8 mouse cellular contexts compared by ENCODE assay signal in genomic region chr2:83724827-83725730, GRCm38 (mm10). TPM values are rescaled to one million over a fixed set of nuclear protein-coding genes. Genes with fewer than 3 reads are reported as not detected.
DNase-seq lines count a peak whose midpoint lies in the region; ATAC-seq and TF ChIP-seq lines count a peak whose summit lies in the region.

No protein-coding gene starts in this region.

- H3K4me1 ChIP-seq in intestine, embryonic 16.5 days (ENCODE audit: control insufficient read depth, insufficient read depth, low read length) = peaks cover 15% of the 10 kb centered on the region
- H3K4me1 ChIP-seq in liver, embryonic 13.5 days (replicated peaks) = peaks cover 32% of the 10 kb centered on the region

- H3K27ac ChIP-seq in left cerebral cortex, adult 2 months = peak overlapping the region; percentile 85
- H3K27ac ChIP-seq in intestine, embryonic 16.5 days (ENCODE audit: low read length) = peak overlapping the region; percentile 97
- H3K27ac ChIP-seq in liver, embryonic 13.5 days = peak overlapping the region; percentile 76

- peak overlapping the region; percentile 96 for H3K9ac ChIP-seq in intestine, embryonic 16.5 days (ENCODE audit: low read depth, low read length)
- H3K9ac ChIP-seq in liver, embryonic 13.5 days = peak overlapping the region; percentile 74

- 5% methylated on average over 44 of the region's 44 CpGs for WGBS in intestine, embryonic 16.5 days
- whole genome bisulfite sequencing in liver, embryonic 13.5 days (ENCODE audit: insufficient replicate concordance) = 8% methylated on average over 44 of the region's 44 CpGs

- peak overlapping the region; percentile 79 for H3K4me2 ChIP-seq in intestine, embryonic 16.5 days (ENCODE audit: low read depth, low read length)
- peak overlapping the region; percentile 77 for H3K4me2 ChIP-seq in liver, embryonic 13.5 days

- no peaks in the 10 kb centered on the region for H3K27me3 ChIP-seq in intestine, embryonic 16.5 days (replicated peaks; ENCODE audit: control insufficient read depth, insufficient read depth, low read length)
- H3K27me3 ChIP-seq in liver, embryonic 13.5 days = peaks cover 24% of the 10 kb centered on the region

- peak; percentile 54 for DNase-seq in left cerebral cortex, adult 2 months (ENCODE audit: extremely low spot score in 1 of 2, low spot score in 2 of 2)
- DNase-seq in left cerebral cortex, adult 11 months (ENCODE audit: low spot score) = no peak
- peak; percentile 50 to 68 for DNase-seq in gastrocnemius, postnatal 4 days (ENCODE audit: low spot score in 2 of 2)
- DNase-seq in liver, embryonic 13.5 days = peak; percentile 13
- peak; percentile 62 for DNase-seq in naive thymus-derived CD4-positive, alpha-beta T cell, adult 2 months (ENCODE audit: low read depth)
- peak; percentile 84 for DNase-seq in testis, postnatal 10 days (ENCODE audit: low spot score)

- H3K4me3 ChIP-seq in left cerebral cortex, adult 2 months = peak overlapping the region; percentile 52
- peak overlapping the region; percentile 88 for H3K4me3 ChIP-seq in intestine, embryonic 16.5 days (ENCODE audit: low read length)
- H3K4me3 ChIP-seq in liver, embryonic 13.5 days (replicated peaks) = peak overlapping the region; percentile 70

- peak; percentile 26 for ATAC-seq in common myeloid progenitor, adult 5-6 weeks (replicated peaks; ENCODE audit: low read depth, poor library complexity, severe bottlenecking)
- peak; percentile 73 for ATAC-seq in intestine, embryonic 16.5 days
- peak; percentile 49 for ATAC-seq in liver, embryonic 13.5 days (ENCODE audit: low read depth)

- no peak for TF ChIP-seq CTCF in left cerebral cortex, adult 2 months (IDR thresholded peaks at IDR 0.05)

- intact Hi-C loops in left cerebral cortex, adult 2 months (cut with DNase I) = loop anchor here (1.0 to 5.0 kb wide), 5 partner anchors 22 to 80 kb away; partner anchors contain the start of gene Zc3h15

- H3K9me3 ChIP-seq in intestine, embryonic 16.5 days (ENCODE audit: control insufficient read depth, low read length) = no peaks in the 10 kb centered on the region
- no peaks in the 10 kb centered on the region for H3K9me3 ChIP-seq in liver, embryonic 13.5 days (replicated peaks)

- no peaks in the 10 kb centered on the region for H3K36me3 ChIP-seq in intestine, embryonic 16.5 days (ENCODE audit: control insufficient read depth, insufficient read depth, low read length)
- no peaks in the 10 kb centered on the region for H3K36me3 ChIP-seq in liver, embryonic 13.5 days

RNA-seq across cellular contexts. Expression of gene Itgav, which starts 0.9 kb away (rescaled TPM):
- total RNA-seq in left cerebral cortex, adult 2 months (2021) = 100 to 1,000 TPM; 135 to 149 TPM
- total RNA-seq in common myeloid progenitor, adult 5-6 weeks (2017) = 11.5 and 14.4 TPM in 2 replicates
- 10 to 100 TPM; 69.8 to 73.2 TPM for total RNA-seq in gastrocnemius, postnatal 4 days (2021)
- 39.6 and 45.7 TPM in 2 replicates for polyA plus RNA-seq in intestine, embryonic 16.5 days (2015; fragmentation: Nextera tagmentation; extraction: Ambion mirVana)
- polyA plus RNA-seq in liver, embryonic 13.5 days (2015; fragmentation: Nextera tagmentation; extraction: Ambion mirVana) = 13.9 and 18.1 TPM in 2 replicates
